Mouse (Mus musculus) urinary bladder, postnatal 25 days (tissue): ENCODE measurements around the gene Map10.

ENCODE experiments used
- DNase-seq: peaks from one replicate; pipeline ENCODE4 v3.0.0; 2022; ENCODE audit warnings: low spot score

Gene Map10

GRCm38 (mm10) chr8:125669700-125670195, at the start of gene Map10:
Gene Map10 (plus strand): TSS chr8:125669818.
- DNase-seq: peak; percentile 77

GRCm38 (mm10) chr8:125620301-125620700, 49.3 kb upstream of the Map10 start:
- DNase-seq: no peak

- no peak for DNase-seq
These were observed 45.3 kb upstream of the Map10 start for GRCm38 (mm10) chr8:125624287-125624686.

GRCm38 (mm10) chr8:125626381-125626780, 43.2 kb upstream of the Map10 start:
- DNase-seq: no peak

- DNase-seq: no peak
These were observed 40.8 kb upstream of the Map10 start for GRCm38 (mm10) chr8:125628834-125629233.

GRCm38 (mm10) chr8:125638411-125639058, 31.1 kb upstream of the Map10 start:
- DNase-seq: no peak

GRCm38 (mm10) chr8:125639631-125640030, 30.0 kb upstream of the Map10 start:
- no peak for DNase-seq

- DNase-seq: no peak
These were observed 28.9 kb upstream of the Map10 start for GRCm38 (mm10) chr8:125640766-125641165.

DNA sequence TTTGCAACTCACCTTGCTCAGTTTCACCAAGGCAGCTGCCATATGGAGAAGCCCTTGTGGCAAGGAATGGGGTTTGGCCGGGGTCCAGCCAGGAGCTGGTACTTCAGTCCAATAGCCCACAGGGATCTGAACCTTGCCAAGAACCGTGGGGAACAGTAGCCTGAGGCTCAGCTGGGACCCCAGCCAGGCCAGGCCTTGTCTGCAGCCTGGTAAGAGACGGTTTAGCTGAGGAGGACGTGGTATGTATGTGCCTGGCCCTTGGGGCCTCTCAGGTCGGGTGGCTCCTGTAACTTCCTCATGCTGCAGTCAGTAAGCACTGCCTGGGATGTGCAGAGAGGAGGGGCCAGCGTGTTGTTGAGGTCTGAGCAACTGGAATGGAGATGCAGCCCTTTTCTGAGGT, 27.8 kb upstream of the Map10 start:
- DNase-seq: no peak

DNA sequence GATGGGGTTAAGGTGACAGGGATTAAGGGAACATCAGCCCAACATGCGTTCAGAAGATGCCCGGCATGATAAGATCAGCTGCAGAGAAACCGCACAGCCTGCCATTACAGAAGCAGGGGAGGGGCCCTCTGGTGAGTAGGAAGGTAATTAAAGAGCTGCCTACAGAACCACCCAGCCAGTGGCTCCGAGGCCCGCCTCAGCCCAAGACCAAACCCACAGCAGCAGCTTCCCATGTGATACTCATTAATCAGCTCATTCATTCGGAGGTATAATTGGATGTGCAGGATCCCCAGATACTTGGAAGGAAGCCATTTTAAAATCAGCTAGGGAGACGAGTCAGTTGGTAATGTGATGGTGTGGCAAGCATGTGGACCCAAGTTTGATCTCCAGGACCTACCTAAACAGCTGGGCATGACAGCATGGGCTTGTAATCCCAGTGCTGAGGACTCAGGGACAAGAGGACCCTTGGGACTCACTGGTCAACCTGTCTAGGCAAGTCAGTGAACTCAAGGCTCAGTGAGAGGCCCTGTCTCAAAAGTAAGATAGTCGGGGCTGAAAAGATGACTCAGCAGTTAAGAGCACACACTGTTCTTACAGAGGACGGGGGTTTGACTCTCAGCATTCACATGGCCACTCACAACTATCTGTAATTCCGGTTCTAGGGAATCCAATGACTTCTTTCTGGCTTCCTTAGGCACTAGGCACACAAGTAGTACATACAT, 23.7 kb upstream of the Map10 start:
- no peak for DNase-seq

- DNase-seq: no peak
These were observed 20.2 kb upstream of the Map10 start for GRCm38 (mm10) chr8:125649447-125649846.

DNA sequence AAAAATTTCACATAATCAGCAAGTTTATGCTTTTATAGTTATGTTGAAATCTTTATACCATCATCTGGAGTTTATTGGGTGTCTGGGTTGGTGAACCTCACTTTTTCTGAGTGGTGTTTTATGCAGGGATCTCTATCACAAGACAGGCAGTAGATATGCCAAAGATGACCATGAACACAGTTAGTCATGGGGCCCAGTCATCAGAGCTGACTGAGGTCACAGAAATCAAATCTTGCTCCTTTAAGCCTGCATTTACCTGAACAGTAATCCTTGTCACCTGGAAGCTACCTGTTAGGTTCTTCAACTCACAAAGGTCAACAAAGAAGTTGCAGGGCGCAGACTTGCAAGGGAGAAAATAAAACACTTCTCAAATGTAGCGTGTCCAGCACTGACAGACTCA, 14.8 kb upstream of the Map10 start:
- DNase-seq: no peak

DNA sequence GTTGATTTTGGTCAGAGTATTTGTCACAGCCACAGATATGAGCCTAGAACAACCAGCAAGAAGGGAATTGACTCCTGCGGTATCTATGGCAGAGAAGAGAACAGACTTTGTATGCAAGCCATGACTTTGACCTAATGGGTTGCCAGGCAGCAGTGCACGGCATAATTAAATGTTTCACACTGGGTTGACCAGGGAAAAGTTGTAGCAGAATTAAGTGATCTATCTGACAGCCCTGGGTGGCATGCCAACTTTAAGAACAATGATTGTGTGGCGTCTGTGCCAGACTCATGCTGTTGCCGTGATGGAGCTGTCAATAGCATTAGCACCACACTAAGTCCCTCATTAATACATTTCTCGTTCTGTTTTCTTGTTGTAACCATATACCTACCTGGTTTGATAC, 11.1 kb upstream of the Map10 start:
- no peak for DNase-seq

- no peak for DNase-seq
These were observed 10.7 kb upstream of the Map10 start for GRCm38 (mm10) chr8:125658926-125659325.

- no peak for DNase-seq
These were observed 9.2 kb upstream of the Map10 start for GRCm38 (mm10) chr8:125660397-125660796.

GRCm38 (mm10) chr8:125661958-125662668, 7.5 kb upstream of the Map10 start:
- no peak for DNase-seq

DNA sequence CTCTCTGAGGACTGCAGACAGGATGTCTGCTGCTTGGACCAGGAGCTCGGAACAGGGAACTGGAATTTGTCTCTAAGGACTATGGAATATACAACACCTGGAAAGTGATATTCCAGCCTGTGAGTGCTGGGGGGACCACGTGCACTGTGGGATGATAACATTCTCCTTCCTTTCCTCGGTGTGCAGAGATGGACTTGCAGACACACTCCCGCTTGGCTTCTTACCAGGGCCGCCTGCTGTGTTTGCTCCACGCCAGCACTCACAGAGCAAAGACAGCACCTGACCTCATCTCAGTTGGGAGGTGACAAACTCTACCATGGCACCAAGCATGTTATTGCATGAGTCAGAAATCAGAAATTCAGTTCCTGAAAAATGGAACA, 7.0 kb upstream of the Map10 start:
- DNase-seq: no peak

GRCm38 (mm10) chr8:125665183-125665875, 4.3 kb upstream of the Map10 start:
- DNase-seq: no peak

DNA sequence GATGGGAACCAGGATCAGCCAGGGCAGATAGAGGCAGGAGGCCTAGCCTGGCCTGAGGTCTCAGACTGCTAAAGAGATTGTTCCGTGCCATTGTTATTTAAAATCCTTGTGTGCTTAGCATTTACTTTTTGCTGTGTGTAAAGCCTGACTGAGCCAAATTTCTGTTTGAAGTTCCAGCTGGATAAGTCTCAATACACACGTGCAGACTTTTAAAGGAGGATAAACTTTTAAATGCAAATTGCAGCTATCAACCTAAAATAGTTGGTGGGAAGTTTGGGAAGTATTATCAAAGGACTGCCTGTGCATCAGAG, 3.8 kb upstream of the Map10 start:
- DNase-seq: no peak

- DNase-seq: no peak
These were observed 3.4 kb upstream of the Map10 start for GRCm38 (mm10) chr8:125666201-125666600.

DNA sequence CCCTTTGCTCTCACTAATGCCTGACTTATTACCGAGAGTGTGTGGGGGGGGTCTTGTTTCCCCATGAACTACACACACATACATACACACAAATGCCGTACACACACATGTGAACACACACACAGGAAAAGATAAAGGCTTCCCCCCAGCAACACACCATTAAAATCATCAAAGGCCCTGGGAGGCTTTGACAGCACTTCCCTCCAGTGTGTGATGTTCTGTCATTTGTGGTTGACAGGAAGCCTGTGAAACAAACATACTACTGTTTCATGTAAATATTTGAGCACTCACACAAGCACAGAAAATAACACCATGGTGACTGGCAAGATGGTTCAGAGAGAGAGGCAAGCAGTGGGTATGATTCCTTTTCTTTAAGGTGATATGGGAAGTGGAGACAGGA, 2.4 kb upstream of the Map10 start:
- no peak for DNase-seq

- no peak for DNase-seq
These were observed 389 bp upstream of the Map10 start for GRCm38 (mm10) chr8:125669159-125669699.
